Mouse (Mus musculus) G1E-ER4 (cell line): ENCODE measurements around the gene Nutm1. TPM values are rescaled to one million over a fixed set of nuclear protein-coding genes. Genes with fewer than 3 reads are reported as not detected.

Source experiments
- GATA1 ChIP-seq: IDR thresholded peaks from one replicate; pipeline ENCODE4 v1.8.0; 2012; ENCODE audit warnings: low read length, inconsistent platforms
- polyA plus RNA-seq: library from polyadenylated mRNA; stranded (reverse); fragments of >175 nt; gene quantifications from 2 replicates; pipeline ENCODE4 v1.2.3, GENCODE M21; 2012

Gene Nutm1
- polyA plus RNA-seq, 1 experiment, result not detected

DNA sequence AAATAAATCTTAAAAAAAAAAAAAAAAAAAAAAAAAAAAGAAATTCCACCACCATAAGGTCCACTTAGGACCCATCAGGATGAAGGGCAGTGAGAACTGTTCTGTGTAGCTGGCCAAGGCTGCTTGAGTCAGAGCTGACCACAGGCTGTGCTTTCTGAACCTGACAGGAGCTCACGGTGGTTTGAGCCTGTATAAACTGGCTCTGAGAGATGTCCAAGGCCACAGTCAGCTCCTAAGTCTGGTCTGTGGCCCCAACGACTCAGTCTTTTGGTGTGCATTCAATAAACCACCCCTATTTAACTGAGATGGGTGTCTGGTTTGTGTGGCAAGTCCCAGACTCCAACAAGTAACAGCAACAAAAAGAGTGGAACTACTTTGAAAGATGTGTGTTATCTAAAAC is 22.5 kb downstream of the Nutm1 start:
- no peak for TF ChIP-seq GATA1

DNA sequence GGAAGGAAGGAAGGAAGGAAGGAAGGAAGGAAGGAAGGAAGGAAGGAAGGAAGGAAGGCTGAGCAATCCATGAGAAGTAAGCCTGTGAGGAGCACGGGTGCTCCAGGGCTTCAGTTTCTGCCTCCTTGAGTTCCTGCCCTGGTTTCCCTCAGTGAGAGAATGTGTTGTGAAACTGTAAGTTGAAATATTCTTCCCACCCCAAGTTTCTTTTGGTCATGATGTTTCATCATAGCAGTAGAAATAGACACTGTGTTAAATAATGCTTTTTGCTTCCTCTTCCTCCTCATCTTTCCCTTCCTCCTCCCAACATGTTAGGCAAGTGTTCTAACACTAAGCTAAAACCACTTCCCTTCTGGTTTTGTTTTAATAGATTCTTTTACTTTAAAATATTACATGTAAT is 26.5 kb downstream of the Nutm1 start:
- TF ChIP-seq GATA1, result no peak

DNA sequence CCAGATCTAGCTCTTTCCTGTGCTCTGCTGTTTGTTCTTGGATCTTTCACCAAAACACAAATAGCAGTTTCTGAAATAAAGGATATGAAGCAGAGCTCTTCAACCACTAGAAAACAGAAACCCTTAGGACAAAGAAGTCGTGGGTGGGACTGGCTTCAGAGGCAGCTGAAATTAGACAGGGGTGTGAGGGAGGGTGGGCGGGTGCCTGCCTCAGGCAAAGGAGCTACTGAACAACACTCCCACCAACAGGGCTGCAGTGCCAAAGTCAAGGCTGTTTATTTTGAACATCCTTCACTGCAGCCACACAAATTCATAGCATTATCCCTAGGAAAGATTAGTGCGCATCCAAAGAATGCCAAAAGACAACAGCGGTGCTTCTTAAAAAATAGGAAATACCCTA is 34.7 kb downstream of the Nutm1 start:
- TF ChIP-seq GATA1, result no peak

DNA sequence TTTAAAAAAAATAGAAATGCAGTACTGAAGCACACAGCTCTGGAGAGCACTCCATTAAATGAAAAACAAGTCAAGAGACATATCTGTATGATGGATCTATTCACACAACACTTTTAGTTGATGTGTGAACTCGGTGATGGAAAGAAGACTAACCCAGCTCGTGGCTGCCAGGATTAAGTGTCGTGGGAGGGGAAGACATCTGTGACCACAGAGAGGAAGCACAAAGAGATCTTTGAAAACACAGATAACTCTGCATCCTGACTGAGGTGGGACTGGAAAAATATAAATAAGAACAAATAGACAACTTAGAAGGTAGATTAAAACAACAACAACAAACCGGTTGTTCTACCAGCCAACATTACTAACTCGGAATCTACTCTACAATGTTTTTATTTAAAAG is 36.5 kb downstream of the Nutm1 start:
- TF ChIP-seq GATA1, result no peak

DNA sequence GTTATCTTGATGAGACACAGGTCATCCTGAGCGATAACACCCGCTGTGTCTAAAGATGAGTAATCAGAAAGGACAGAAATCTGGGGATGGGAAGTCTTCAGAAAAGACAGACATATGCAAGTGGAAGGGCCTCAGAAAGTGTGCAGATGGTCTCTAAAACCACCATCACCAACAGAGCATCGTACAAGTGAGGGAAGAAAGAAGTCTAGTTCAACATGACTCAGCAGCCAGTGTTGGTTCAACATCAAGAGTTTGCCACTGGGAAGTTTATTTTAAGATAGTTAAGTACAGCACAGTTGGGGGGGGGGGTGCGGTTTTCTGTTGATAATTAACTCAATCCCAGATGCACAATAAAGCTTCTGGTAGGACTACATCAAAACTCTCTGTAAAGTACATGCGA is 38.2 kb downstream of the Nutm1 start:
- no peak for TF ChIP-seq GATA1

DNA sequence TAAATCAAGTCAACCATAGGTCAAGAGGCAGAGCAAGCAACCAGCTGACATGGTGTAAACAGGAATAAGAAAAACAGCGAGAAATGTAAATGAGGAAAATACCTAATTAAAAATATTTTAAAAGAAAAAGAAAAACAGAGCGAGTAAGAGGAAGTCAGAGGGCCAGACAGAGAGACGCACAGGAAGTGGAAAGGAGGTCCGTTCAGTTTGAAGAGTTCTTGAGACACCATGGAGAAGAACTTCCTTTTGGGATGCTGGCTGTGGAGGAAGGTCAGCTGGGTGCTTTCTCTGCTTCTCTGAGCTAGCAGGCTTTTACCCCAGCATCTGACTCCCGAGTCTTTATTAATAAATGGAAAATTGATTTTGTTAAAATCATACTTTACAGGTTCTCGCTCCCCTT is 41.5 kb downstream of the Nutm1 start:
- TF ChIP-seq GATA1, result no peak

DNA sequence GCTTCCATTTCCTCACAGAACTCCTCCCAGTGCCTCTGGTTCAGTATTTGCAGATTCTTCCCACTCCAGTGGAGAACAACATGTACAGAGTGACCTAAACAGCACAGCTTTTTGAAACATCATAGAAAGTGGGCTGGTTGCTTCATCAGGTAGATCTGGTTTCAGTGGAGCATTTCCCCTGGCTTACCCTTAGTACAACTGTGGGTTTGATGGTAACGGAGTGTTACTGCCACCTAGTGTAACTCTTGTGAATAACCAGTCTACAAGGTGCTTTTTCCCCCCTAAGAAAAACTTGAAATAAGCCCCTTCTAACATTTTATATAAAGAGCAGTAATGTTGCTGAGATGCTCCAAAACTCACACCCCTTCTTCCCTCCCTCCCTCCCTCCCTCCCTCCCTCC is 43.1 kb downstream of the Nutm1 start:
- no peak for TF ChIP-seq GATA1

DNA sequence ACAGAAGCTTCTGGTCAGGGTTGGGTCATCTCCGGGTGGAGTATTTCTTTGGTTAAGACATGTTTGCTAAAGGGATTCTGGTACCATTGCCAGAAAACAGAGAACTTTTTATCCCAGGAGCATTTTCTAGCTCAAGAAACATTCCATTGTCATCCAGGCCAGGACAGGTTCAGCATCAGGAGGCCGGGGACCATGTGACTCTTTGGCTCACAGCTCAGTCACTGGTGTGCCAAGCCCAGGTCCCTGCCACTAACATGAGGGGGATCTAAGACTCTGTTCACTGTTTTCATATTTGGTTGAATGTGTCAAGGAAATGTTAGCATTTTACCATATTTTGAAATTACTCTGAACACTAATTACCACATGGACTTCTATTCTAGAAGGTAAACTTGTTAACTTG is 48.4 kb downstream of the Nutm1 start:
- TF ChIP-seq GATA1, result no peak

DNA sequence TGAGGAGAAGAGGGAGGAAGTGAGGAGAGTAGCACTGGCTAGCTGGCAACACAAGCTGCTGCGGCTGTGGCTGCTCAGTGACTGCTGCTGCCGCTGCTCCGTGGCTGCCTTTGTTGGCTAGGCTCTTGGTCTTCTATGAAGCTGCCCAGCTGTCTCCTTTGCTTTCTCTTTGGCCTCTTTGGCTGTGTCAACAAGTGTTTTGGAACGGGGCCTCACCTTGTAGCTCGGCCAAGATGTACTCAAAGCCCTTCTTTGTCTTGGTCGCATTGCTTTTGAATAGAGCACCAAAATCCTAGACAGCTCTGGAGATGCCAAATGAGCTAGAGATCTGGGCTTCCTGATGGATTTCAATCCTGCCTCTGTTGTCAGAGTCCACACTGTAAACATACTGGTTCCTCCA is 48.9 kb downstream of the Nutm1 start:
- TF ChIP-seq GATA1, result no peak

DNA sequence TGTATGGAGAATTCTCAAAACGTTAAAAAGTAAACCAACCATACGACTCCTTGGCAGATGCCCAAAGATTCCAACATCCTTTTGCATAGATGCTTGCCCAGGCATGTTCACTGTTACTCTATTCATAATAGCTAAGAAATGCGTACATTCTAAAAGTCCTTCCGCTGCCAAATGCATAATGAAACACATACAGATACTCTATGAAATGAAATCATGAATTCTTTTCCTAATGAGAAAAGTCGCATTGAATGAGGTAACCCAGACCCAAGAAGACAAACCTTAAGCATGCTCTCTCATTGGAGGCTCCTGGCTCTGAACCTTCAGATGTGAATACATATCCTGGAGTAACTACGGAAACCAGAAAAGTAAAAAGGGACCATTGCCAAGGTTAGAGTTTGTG is 56.0 kb downstream of the Nutm1 start:
- no peak for TF ChIP-seq GATA1

Other genes starting within 250 kb of the Nutm1 start
- not detected in 2 replicates for gene Olfr1310, start 246.6 kb downstream of the Nutm1 start, polyA plus RNA-seq
- gene Olfr1311, start 234.9 kb downstream of the Nutm1 start, polyA plus RNA-seq, result not detected in 2 replicates
- gene Olfr1312, start 209.1 kb downstream of the Nutm1 start, polyA plus RNA-seq, result not detected in 2 replicates
- not detected in 2 replicates for gene Olfr1313, start 181.4 kb downstream of the Nutm1 start, polyA plus RNA-seq
- not detected in 2 replicates for gene Olfr1314, start 162.5 kb downstream of the Nutm1 start, polyA plus RNA-seq
- not detected in 2 replicates for gene Olfr1315-ps1, start 143.9 kb downstream of the Nutm1 start, polyA plus RNA-seq
- gene Olfr1316, start 124.3 kb downstream of the Nutm1 start, polyA plus RNA-seq, result not detected in 2 replicates
- not detected in 2 replicates for gene Olfr1317, start 119.0 kb downstream of the Nutm1 start, polyA plus RNA-seq
- not detected in 2 replicates for gene Olfr1318, start 105.1 kb downstream of the Nutm1 start, polyA plus RNA-seq
- 35.9 and 44.2 TPM in 2 replicates for gene Lpcat4, start 19.8 kb downstream of the Nutm1 start, polyA plus RNA-seq
- gene Nop10, start 2.6 kb upstream of the Nutm1 start, polyA plus RNA-seq, result 35.6 and 100 TPM in 2 replicates
- 3.1 and 3.8 TPM in 2 replicates for gene Slc12a6, start 6.5 kb upstream of the Nutm1 start, polyA plus RNA-seq
- not detected in 2 replicates for gene Gm21985, start 7.0 kb upstream of the Nutm1 start, polyA plus RNA-seq
- 46.5 and 59.3 TPM in 2 replicates for gene Emc4, start 108.7 kb upstream of the Nutm1 start, polyA plus RNA-seq
- gene Katnbl1, start 119.9 kb upstream of the Nutm1 start, polyA plus RNA-seq, result 5.1 and 9.2 TPM in 2 replicates
- gene Emc7, start 195.7 kb upstream of the Nutm1 start, polyA plus RNA-seq, result 1.7 and 2.6 TPM in 2 replicates
- gene Chrm5, start 221.5 kb upstream of the Nutm1 start, polyA plus RNA-seq, result not detected in 2 replicates
- 9.2 and 12.4 TPM in 2 replicates for gene Aven, start 233.7 kb upstream of the Nutm1 start, polyA plus RNA-seq